Mouse (Mus musculus) kidney, postnatal 0 days (tissue): Measurements from ENCODE around the gene Slc28a1. TPM values are rescaled to one million over a fixed set of nuclear protein-coding genes. Genes with fewer than 3 reads are reported as not detected.
"Not testable (repeated sequence)": the region's sequence is repeated elsewhere in the genome, so short reads cannot be mapped to it uniquely, and the experiment has no call there.

Experiments used
- ATAC-seq: fragments of 200-750 bp; cut with Nextera tagmentation; replicated peaks from 2 replicates; pipeline ENCODE4 v1.8.0; 2017; ENCODE audit warnings: low read depth, moderate number of reproducible peaks, moderate TSS enrichment, moderate library complexity; ENCODE audit not compliant: low FRiP score
- DNase-seq: peaks from one replicate; pipeline ENCODE4 v3.0.0-alpha.2; 2016; ENCODE audit warnings: low spot score
- H3K27ac ChIP-seq: fragments of 300-500 bp; sonication (generic); 2 replicates; pipeline ENCODE4 v1.5.1; 2014; ENCODE audit warnings: mild to moderate bottlenecking
- H3K27me3 ChIP-seq: fragments of 300-500 bp; sonication (generic); 2 replicates; pipeline ENCODE4 v1.6.1; 2014; ENCODE audit warnings: low read length, mixed read lengths; ENCODE audit not compliant: insufficient read depth
- H3K36me3 ChIP-seq: fragments of 300-500 bp; sonication (generic); 2 replicates; pipeline ENCODE4 v1.6.1; 2014; ENCODE audit warnings: low read length, mixed read lengths; ENCODE audit not compliant: insufficient read depth
- H3K4me1 ChIP-seq: fragments of 300-500 bp; sonication (generic); replicated peaks from 2 replicates; pipeline ENCODE4 v1.6.1; 2014; ENCODE audit warnings: antibody characterized with exemption, low read length, mixed read lengths; ENCODE audit not compliant: insufficient read depth
- H3K4me2 ChIP-seq: fragments of 300-500 bp; sonication (generic); 2 replicates; pipeline ENCODE4 v1.6.1; 2014; ENCODE audit warnings: mild to moderate bottlenecking, low read length, moderate library complexity, mixed read lengths
- H3K4me3 ChIP-seq: fragments of 300-500 bp; sonication (generic); replicated peaks from 2 replicates; pipeline ENCODE4 v1.5.1; 2014; ENCODE audit warnings: low read depth, low read length
- H3K9ac ChIP-seq: fragments of 300-500 bp; sonication (generic); 2 replicates; pipeline ENCODE4 v1.6.1; 2014; ENCODE audit warnings: low read depth, low read length
- H3K9me3 ChIP-seq: fragments of 300-500 bp; sonication (generic); replicated peaks from 2 replicates; pipeline ENCODE4 v1.6.1; 2016; ENCODE audit warnings: low read length, inconsistent platforms, mixed read lengths
- CTCF ChIP-seq: IDR thresholded peaks from 2 replicates; pipeline ENCODE4 v1.5.1; 2016; ENCODE audit warnings: antibody characterized with exemption, low read depth, mild to moderate bottlenecking, moderate library complexity
- WGBS: fragments of 180-500 bp; shearing (Covaris S2); extraction: QIAGEN DNeasy Blood & Tissue Kit; methylation state at CpG from one replicate; pipeline ENCODE4 v1.1.7; 2014; 5-methylcytosine and 5-hydroxymethylcytosine counted together
- polyA plus RNA-seq: library from polyadenylated mRNA; unstranded; fragments of >200 nt; fragmentation: Nextera tagmentation; extraction: Ambion mirVana; gene quantifications from 2 replicates; pipeline ENCODE4 v1.2.1, GENCODE M21; 2015

Slc28a1 gene
- polyA plus RNA-seq, 1 experiment from 2014 or later = 1.3 TPM

DNA sequence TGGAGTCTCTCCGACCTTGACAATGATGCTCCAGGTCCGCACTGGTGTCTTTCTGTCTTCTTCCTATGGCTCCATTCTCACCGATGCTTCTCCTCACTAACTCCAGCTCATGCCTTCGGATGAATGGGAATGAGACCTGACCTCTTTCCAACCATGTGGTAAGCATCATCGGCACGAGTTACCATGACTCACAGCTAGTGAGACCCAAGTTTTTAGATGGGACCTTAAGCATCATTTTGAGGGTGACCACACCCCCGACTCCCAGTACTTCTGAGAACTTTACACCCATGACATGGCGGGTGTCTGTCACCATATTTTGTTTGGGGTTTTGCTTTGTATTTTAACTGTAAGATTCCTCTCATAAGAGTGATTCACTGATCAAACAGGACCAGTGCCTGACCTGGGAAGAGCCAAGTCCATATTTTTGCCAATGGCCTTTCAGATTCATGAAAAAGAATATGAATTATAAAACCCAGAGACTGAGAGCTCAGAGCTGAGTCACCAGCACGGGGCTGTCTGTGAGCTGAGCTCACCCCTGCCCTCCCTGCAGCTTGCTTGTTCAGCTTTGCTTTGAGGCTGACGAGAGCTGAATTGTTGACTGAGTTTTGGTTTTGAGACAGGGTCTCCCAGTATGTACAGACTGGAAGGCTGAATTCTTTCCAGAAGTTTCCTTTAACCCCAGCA, 68.0 kb downstream of the Slc28a1 start:
- Histone ChIP-seq H3K4me3 (no peak overlapping the region), H3K9ac (no peak overlapping the region), H3K27me3 (no peaks in the 10 kb centered on the region), H3K27ac (no peak overlapping the region), H3K4me2 (no peak overlapping the region), H3K4me1 (no peaks in the 10 kb centered on the region), H3K36me3 (no peaks in the 10 kb centered on the region), H3K9me3 (no peaks in the 10 kb centered on the region)
- WGBS = 81% methylated on average over 10 of the region's 10 CpGs
- TF ChIP-seq CTCF = no peak
- DNase-seq = no peak
- no peak for ATAC-seq

DNA sequence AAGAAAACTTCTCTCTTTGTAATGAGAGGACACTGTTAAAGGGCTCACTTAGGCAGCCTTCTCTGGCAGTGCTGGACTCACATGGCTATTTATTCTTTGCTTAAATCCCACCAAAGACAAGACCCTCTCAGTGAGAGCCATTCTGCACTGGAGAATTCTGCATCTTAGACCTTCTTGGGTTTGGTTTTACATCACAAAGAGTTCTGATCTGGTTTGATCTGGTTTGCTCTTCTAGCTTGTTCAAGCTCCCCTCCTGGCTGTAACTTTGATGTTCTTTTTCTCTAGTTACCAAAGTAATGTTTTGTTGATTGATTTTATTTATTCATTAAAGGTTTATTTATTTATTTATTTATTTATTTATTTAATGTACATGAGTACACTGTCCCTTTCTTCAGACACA, 68.6 kb downstream of the Slc28a1 start:
- no peak overlapping the region for H3K9ac ChIP-seq
- H3K4me2 ChIP-seq = no peak overlapping the region
- H3K4me1 ChIP-seq = no peaks in the 10 kb centered on the region
- no peak overlapping the region for H3K27ac ChIP-seq
- ATAC-seq = no peak
- no peaks in the 10 kb centered on the region for H3K27me3 ChIP-seq
- DNase-seq = no peak
- H3K9me3 ChIP-seq = no peaks in the 10 kb centered on the region
- TF ChIP-seq CTCF = no peak
- no peak overlapping the region for H3K4me3 ChIP-seq
- no peaks in the 10 kb centered on the region for H3K36me3 ChIP-seq

DNA sequence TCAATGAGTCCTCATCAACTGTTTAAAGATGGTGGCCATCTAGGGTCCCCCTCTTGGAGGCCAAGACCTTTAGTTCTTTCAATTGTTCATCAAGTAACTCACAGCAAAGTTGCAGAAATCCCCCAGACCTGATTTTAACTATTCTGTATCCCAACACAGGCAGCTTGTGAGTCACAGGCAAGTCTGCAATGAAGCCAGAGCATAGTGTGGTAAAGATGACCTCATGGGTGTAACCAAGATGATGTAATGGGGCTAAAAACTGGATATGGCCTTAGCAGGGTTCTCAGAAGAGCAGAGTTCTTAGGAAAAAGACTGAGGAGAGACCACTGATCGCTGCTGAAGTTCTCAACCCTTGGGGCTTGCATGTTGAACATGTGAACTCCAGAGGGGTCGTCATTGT, 69.5 kb downstream of the Slc28a1 start:
- Histone ChIP-seq H3K27me3 (no peaks in the 10 kb centered on the region), H3K36me3 (no peaks in the 10 kb centered on the region), H3K4me3 (no peak overlapping the region), H3K27ac (no peak overlapping the region), H3K4me1 (no peaks in the 10 kb centered on the region), H3K4me2 (no peak overlapping the region), H3K9me3 (no peaks in the 10 kb centered on the region), H3K9ac (no peak overlapping the region)
- DNase-seq = no peak
- ATAC-seq = no peak
- 88% methylated on average over 2 of the region's 2 CpGs for WGBS
- no peak for TF ChIP-seq CTCF

DNA sequence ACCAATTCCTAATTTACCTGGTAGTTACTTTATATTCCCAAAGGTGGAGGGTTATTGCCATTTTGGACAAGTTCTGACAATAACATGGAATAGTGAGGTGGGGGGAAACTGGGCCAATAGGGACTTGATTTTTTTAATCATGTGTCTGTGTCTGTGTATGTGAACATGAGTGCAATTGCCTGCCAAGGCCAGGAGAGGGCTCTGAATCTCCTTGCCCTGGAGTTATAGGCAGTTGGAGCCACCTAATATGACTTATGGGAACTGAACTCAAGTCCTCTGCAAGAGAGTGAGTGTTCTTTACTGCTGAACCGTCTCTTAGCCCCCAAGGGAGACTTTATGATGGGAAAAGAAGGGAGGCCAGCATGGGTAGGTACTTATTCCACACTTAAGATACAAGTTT, 70.1 kb downstream of the Slc28a1 start:
- Histone ChIP-seq H3K27ac (no peak overlapping the region), H3K4me2 (no peak overlapping the region), H3K4me3 (no peak overlapping the region), H3K36me3 (no peaks in the 10 kb centered on the region), H3K9me3 (no peaks in the 10 kb centered on the region), H3K27me3 (no peaks in the 10 kb centered on the region), H3K4me1 (no peaks in the 10 kb centered on the region), H3K9ac (no peak overlapping the region)
- no peak for ATAC-seq
- DNase-seq = no peak
- 91% methylated on average over 1 of the region's 1 CpGs for WGBS
- TF ChIP-seq CTCF = peak; percentile 5; the same call in 1 of the 2 replicates

DNA sequence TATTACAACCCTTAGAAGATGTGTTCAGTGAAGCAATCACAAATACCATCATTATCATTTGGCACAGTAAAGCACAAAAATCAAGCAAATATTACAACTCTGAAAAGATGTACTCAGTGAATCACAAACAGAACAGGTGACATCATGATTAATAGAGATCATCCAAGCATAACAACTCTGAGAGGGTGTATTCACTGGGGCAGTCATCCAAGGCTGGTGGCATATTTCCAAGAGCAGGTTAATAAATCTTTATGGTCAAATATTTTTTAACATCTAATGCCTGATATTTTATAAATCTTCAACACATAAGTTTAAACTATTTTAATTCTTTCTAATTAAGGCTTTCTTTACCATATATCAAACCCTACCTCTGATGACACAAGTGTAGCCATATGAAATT, 71.4 kb downstream of the Slc28a1 start:
- not testable (repeated sequence) for H3K36me3 ChIP-seq, H3K4me2 ChIP-seq, H3K4me3 ChIP-seq, H3K9ac ChIP-seq, H3K9me3 ChIP-seq, H3K27ac ChIP-seq, H3K27me3 ChIP-seq, H3K4me1 ChIP-seq, ATAC-seq, DNase-seq

DNA sequence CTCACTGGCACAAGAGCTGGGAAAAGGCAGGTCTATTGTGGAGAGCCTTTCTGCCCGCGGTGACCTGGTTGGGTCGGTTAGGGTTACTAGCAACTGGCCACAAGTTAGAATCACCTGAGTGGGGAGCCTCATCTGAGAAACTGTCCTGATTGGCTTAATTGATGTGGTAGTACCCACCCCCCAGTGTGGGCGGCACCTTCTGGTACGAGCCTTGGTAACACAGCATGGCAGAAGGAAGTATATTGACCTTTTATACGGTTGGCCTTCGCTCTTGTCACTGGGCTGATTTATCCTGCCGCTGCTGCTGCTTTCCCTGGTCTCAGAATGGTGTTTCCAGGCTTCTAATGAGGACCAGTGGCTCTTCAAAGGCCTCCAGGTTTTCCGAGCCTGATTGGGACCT, 74.6 kb downstream of the Slc28a1 start:
- no peak overlapping the region for H3K4me3 ChIP-seq
- no peak for ATAC-seq
- DNase-seq = no peak
- no peak overlapping the region for H3K27ac ChIP-seq
- WGBS = 59% methylated on average over 9 of the region's 9 CpGs
- H3K36me3 ChIP-seq = no peaks in the 10 kb centered on the region
- H3K4me2 ChIP-seq = no peak overlapping the region
- TF ChIP-seq CTCF = no peak
- no peaks in the 10 kb centered on the region for H3K9me3 ChIP-seq
- H3K27me3 ChIP-seq = no peaks in the 10 kb centered on the region
- H3K4me1 ChIP-seq = no peaks in the 10 kb centered on the region
- no peak overlapping the region for H3K9ac ChIP-seq

DNA sequence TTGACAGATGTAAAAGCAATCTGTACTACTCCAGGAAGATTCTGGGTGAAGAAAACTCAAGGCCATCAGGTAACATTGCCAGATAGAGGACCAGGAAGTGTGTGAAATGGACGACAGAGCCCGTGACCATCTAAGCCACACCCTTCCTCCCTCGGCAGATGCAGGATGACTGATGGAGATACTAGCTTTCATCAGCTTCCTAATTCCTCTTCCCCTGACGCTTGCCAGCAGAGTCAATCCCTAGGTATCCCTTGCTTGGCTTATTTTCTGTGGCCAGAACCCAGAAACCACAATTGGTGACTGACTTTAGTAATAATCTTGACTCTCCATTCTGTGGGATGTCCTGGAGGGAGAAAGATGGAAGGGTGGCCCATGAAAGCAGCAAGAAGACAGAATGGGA, 80.9 kb downstream of the Slc28a1 start:
- H3K9ac ChIP-seq = no peak overlapping the region
- no peaks in the 10 kb centered on the region for H3K36me3 ChIP-seq
- WGBS = 59% methylated on average over 4 of the region's 4 CpGs
- H3K27ac ChIP-seq = no peak overlapping the region
- no peaks in the 10 kb centered on the region for H3K27me3 ChIP-seq
- no peak for ATAC-seq
- H3K4me3 ChIP-seq = no peak overlapping the region
- H3K9me3 ChIP-seq = no peaks in the 10 kb centered on the region
- no peak overlapping the region for H3K4me2 ChIP-seq
- no peak for TF ChIP-seq CTCF
- no peak for DNase-seq
- H3K4me1 ChIP-seq = peaks cover 12% of the 10 kb centered on the region; the same call in 1 of the 2 replicates
